In the genomic region with DNA sequence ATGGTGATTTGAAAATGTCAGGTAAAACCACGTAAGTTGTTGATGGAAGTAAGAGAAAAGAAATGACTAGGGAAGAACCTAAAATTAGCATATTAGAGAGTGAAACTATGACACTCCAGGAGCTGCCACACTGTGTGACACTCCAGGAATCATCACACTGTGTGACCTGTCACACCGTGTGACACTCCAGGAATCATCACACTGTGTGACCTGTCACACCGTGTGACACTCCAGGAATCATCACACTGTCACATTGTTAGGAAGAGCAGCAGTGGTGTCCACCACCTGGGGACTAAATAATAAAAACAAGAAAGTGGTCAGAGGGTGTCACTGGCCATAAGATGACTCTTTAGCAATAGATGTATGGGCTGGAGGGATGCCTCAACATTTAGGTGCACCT, we compare ENCODE assay signal across 27 mouse cellular contexts. TPM values are rescaled to one million over a fixed set of nuclear protein-coding genes. Genes with fewer than 3 reads are reported as not detected.
"Had no signal": no experiment of that assay in that cellular context is flagged by ENCODE, and none has a peak within 500 bp of the region (broad histone marks: within the 10 kb centered on the region; RNA-seq: fewer than 3 reads in every experiment).

No protein-coding gene starts in this region.

- DNase-seq: gastrocnemius, adult 2 months; gastrocnemius, postnatal 10 days; gastrocnemius, postnatal 25 days; heart, adult 2 months; heart, postnatal 10 days; heart, postnatal 4 days; kidney, adult 18-20 months; kidney, adult 8-10 months; kidney, postnatal 10 days; kidney, postnatal 25 days; kidney, postnatal 4 days; liver; liver, embryonic 13.5 days had no signal

- H3K36me3 ChIP-seq: limb, embryonic 12.5 days; liver, embryonic 13.5 days had no signal

- H3K9ac ChIP-seq: heart, embryonic 12.5 days; intestine, embryonic 15.5 days; limb, embryonic 12.5 days; liver, embryonic 13.5 days had no signal

- H3K9me3 ChIP-seq: intestine, embryonic 15.5 days; liver, embryonic 13.5 days had no signal

- H3K4me2 ChIP-seq: heart, embryonic 12.5 days; intestine, embryonic 15.5 days; limb, embryonic 12.5 days; liver, embryonic 11.5 days; liver, embryonic 13.5 days had no signal

- H3K27me3 ChIP-seq: heart, embryonic 12.5 days; intestine, embryonic 15.5 days; limb, embryonic 12.5 days; liver, embryonic 13.5 days had no signal

- H3K4me1 ChIP-seq: heart, embryonic 10.5 days; heart, embryonic 12.5 days; intestine, embryonic 15.5 days; limb, embryonic 10.5 days; limb, embryonic 12.5 days; liver, embryonic 13.5 days had no signal

- ATAC-seq: inflammation-experienced regulatory T-cells, adult 6 months; intestine, embryonic 15.5 days; intestine, postnatal 0 days had no signal

- H3K27ac ChIP-seq: gastrocnemius, adult 2 months; heart, adult 2 months; heart, embryonic 10.5 days; hindbrain, embryonic 10.5 days; intestine, embryonic 15.5 days; layer of hippocampus, adult 2 months; left cerebral cortex, adult 2 months; limb, embryonic 10.5 days; limb, embryonic 12.5 days; liver, embryonic 13.5 days had no signal

- H3K4me3 ChIP-seq: gastrocnemius, adult 2 months; heart, adult 2 months; heart, embryonic 10.5 days; heart, embryonic 12.5 days; hindbrain, embryonic 10.5 days; intestine, embryonic 15.5 days; layer of hippocampus, adult 2 months; left cerebral cortex, adult 2 months; limb, embryonic 10.5 days; limb, embryonic 12.5 days; liver, embryonic 13.5 days had no signal

RNA-seq across cellular contexts. Expression of a gene that starts 33.4 kb away (rescaled TPM):
- total RNA-seq: gastrocnemius, adult 2 months; gastrocnemius, postnatal 25 days; granulocyte monocyte progenitor cell, adult 5-6 weeks; heart, postnatal 10 days; heart, postnatal 25 days had no signal
- polyA plus RNA-seq: heart, adult 2 months; heart, embryonic 12.5 days; hindbrain, embryonic 10.5 days; inflammation-experienced regulatory T-cells, adult 6 months; intestine, postnatal 0 days; kidney, embryonic 14.5 days; limb, embryonic 10.5 days; limb, embryonic 12.5 days; liver, embryonic 11.5 days; liver, embryonic 13.5 days had no signal

RNA-seq across cellular contexts. Expression of a gene that starts 39.4 kb away (rescaled TPM):
- polyA plus RNA-seq: inflammation-experienced regulatory T-cells, adult 6 months had no signal
